Mouse (Mus musculus): ENCODE results near the gene Agmo. TPM values are rescaled to one million over a fixed set of nuclear protein-coding genes. Genes with fewer than 3 reads are reported as not detected.

The Agmo gene
- polyA plus RNA-seq, 1 experiment from 2014 or later = not detected

DNA sequence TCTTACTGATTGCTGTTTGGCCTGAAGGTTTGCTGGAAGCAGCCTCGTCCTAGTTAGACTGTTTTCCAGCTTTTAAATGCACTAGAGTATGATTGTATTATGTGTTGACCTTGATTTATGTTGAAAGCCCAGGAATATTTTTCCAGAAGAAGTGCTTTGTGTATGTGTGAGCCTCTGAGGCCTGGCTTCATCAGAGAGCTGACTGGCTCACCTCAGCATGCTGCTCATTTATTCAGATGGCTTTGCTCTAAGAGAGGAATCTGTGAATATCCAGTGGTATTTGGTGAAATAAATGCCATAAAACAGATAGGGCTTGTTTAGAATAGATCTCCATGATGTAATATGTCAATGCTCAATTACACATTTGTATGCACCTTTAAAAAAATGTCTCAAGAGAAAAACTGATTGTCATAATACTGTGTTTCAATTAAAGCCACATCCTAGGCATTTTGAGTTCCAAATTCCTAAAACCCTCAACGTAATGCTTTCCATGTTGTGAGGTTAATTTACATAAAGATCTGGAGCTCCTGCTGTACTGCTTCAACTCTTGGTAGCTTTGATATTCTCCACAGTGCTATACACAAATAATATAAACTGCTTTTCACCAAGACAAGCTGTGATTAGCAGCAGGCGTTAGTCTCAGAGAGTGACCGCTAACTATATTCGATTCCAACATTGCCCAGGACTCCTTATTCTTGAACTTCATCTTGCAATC is 324.6 kb downstream of the Agmo start:
- H3K9me3 ChIP-seq = no peaks in the 10 kb centered on the region
- H3K27me3 ChIP-seq (replicated peaks; ENCODE audit: low read depth, poor library complexity, severe bottlenecking) = no peaks in the 10 kb centered on the region
- no peaks in the 10 kb centered on the region for H3K4me1 ChIP-seq
- H3K27ac ChIP-seq (replicated peaks) = no peak overlapping the region
- WGBS = 86% methylated on average over 5 of the region's 5 CpGs
- no peak for DNase-seq (ENCODE audit: low spot score)
- H3K4me3 ChIP-seq = no peak overlapping the region
- H3K36me3 ChIP-seq (replicated peaks) = no peaks in the 10 kb centered on the region

DNA sequence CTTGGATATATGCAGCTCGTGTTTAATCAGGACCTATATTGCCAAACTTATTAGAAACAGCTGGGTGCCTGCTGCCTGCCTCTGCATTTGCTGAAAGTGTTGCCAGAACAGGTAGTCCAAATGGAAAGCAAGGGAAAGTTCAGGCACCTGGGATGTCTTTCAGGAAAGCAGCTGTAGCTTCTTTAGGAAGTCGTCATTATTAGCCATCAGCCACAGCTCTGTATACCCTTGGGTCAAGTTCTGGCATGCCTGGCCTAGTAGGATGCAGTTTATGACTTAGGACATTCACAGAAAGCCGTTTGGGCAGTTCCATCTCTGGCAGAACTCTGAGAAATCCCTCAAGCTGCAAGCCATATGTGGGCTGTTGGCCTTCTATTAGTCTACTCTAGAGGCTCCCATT is 330.5 kb downstream of the Agmo start:
- DNase-seq (ENCODE audit: low spot score) = no peak
- 58% methylated on average over 3 of the region's 3 CpGs for WGBS

DNA sequence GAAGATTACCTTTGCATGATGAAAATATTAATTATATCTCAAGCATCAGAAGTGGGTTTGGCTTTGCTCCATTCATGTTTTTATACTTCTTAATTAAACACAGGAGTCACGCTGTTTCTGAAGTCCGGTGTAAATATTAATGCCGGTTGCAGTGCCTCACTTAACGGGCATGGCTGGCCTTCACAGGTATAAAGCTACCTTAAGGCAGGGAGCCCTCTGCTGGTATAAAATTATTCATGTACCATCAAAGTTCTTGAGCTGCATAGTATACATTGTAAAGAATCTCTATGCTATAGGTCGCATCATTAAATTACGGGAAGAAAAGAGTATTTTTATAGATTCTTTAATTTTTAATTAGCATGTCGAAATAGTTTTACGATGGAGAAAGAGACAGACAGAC is 341.3 kb downstream of the Agmo start:
- WGBS = 81% methylated on average over 8 of the region's 8 CpGs
- H3K36me3 ChIP-seq (replicated peaks) = no peaks in the 10 kb centered on the region
- no peaks in the 10 kb centered on the region for H3K27me3 ChIP-seq (replicated peaks; ENCODE audit: low read depth, poor library complexity, severe bottlenecking)
- no peaks in the 10 kb centered on the region for H3K4me1 ChIP-seq
- DNase-seq (ENCODE audit: low spot score) = no peak
- H3K27ac ChIP-seq (replicated peaks) = no peak overlapping the region
- H3K4me3 ChIP-seq = no peak overlapping the region
- H3K9me3 ChIP-seq = no peaks in the 10 kb centered on the region

More for the DNA sequence above, 330.5 kb downstream of the Agmo start:
- Histone ChIP-seq H3K9me3 (no peaks in the 10 kb centered on the region), H3K4me3 (no peak overlapping the region), H3K27me3 (replicated peaks; ENCODE audit: low read depth, poor library complexity, severe bottlenecking) (no peaks in the 10 kb centered on the region), H3K27ac (replicated peaks) (no peak overlapping the region), H3K36me3 (replicated peaks) (no peaks in the 10 kb centered on the region), H3K4me1 (no peaks in the 10 kb centered on the region)

DNA sequence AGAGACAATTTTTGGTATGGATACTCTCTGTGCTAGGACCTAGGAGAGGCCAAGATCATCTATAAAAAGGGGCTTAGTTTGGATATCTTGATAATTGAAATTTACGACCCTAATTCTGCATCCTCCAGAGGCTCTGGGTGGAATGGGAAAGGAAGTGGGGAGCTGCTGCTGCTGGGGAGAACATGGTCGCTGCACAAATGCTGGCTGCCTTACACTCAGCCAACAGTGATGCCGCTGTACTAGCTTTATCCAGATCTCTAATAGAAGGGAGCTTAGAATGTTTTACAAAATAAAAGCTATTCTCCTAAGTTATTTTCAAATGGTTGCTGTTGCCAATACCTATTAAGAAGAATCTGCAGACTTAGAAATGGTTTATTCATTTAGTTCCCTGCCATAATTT is 351.4 kb downstream of the Agmo start:
- WGBS = 73% methylated on average over 3 of the region's 3 CpGs
- H3K4me1 ChIP-seq = no peaks in the 10 kb centered on the region
- no peak overlapping the region for H3K4me3 ChIP-seq
- no peaks in the 10 kb centered on the region for H3K9me3 ChIP-seq
- no peak for DNase-seq (ENCODE audit: low spot score)
- H3K27me3 ChIP-seq (replicated peaks; ENCODE audit: low read depth, poor library complexity, severe bottlenecking) = no peaks in the 10 kb centered on the region
- H3K36me3 ChIP-seq (replicated peaks) = no peaks in the 10 kb centered on the region
- no peak overlapping the region for H3K27ac ChIP-seq (replicated peaks)

DNA sequence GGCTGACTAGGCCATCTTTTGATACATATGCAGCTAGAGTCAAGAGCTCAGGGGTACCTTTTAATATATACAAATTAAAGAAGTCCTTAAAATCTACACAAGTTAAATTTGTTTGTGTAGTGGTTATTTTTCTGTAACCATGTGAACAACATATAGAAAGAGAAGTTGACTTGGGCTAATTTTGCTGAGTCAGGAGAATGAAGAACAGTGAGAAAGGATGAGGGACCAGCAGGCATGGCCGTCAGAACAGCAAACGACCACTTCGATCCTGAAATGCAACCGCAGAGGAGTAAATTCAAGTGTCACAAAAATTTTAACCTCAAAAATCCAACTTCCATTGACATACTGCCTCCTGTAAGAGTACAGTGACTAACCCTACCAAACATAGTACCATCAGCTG is 371.4 kb downstream of the Agmo start:
- no peak overlapping the region for H3K4me3 ChIP-seq
- H3K27me3 ChIP-seq (replicated peaks; ENCODE audit: low read depth, poor library complexity, severe bottlenecking) = no peaks in the 10 kb centered on the region
- 95% methylated on average over 4 of the region's 4 CpGs for WGBS
- H3K27ac ChIP-seq (replicated peaks) = no peak overlapping the region
- H3K9me3 ChIP-seq = no peaks in the 10 kb centered on the region
- no peaks in the 10 kb centered on the region for H3K4me1 ChIP-seq
- H3K36me3 ChIP-seq (replicated peaks) = no peaks in the 10 kb centered on the region
- DNase-seq (ENCODE audit: low spot score) = no peak

DNA sequence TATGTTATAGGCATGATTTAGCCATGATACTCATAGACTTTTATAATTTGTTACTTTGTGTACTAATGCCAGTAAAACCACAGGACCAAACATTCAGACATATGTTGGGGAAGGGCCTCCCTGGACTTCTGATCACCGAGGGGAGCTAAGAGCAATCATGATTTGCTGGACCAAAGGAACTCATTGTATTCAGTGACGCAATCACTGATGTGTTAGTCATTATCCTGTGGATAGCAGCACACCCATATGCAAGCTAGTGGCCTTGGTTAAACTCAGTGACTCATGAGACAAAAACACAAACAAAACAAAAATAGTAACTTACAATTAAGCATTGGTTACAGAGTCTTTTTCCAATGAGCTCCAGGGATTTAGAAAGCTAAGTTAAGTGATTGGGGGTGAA is 373.3 kb downstream of the Agmo start:
- Histone ChIP-seq H3K27ac (replicated peaks) (no peak overlapping the region), H3K27me3 (replicated peaks; ENCODE audit: low read depth, poor library complexity, severe bottlenecking) (no peaks in the 10 kb centered on the region), H3K36me3 (replicated peaks) (no peaks in the 10 kb centered on the region), H3K9me3 (no peaks in the 10 kb centered on the region), H3K4me1 (no peaks in the 10 kb centered on the region), H3K4me3 (no peak overlapping the region)
- WGBS = 86% methylated on average over 2 of the region's 2 CpGs
- DNase-seq (ENCODE audit: low spot score) = no peak

DNA sequence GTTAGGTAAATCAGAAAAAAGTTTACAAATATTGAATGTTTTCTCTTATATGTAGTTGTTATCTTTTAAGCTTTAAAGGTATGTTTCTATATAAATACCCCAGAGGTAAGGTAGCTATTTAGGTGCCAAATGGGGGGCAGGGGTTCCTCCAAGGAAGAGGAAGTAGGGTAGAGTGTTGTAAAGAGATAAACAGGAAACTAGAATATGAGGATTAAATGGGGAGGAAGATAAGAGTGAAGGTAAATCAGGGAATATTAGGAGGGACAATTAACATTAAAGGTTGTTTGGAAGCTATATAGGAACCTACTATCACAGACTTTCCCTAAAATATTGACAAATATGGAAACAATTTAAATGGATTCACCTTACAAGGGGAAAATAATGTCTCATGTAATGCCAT is 382.6 kb downstream of the Agmo start:
- no peak for DNase-seq (ENCODE audit: low spot score)
- Histone ChIP-seq H3K9me3 (no peaks in the 10 kb centered on the region), H3K4me3 (no peak overlapping the region), H3K4me1 (no peaks in the 10 kb centered on the region), H3K27me3 (replicated peaks; ENCODE audit: low read depth, poor library complexity, severe bottlenecking) (no peaks in the 10 kb centered on the region), H3K27ac (replicated peaks) (no peak overlapping the region), H3K36me3 (replicated peaks) (no peaks in the 10 kb centered on the region)

Other genes with a start within 250 kb of the Agmo start
- gene Meox2, start 133.1 kb upstream of the Agmo start, polyA plus RNA-seq (2016; fragmentation: Nextera tagmentation; extraction: Ambion mirVana) = 0.70 and 2.7 TPM in 2 replicates